Mouse (Mus musculus) hindbrain, embryonic 15.5 days (tissue): Measurements from ENCODE around the gene Olfr549. TPM values are rescaled to one million over a fixed set of nuclear protein-coding genes. Genes with fewer than 3 reads are reported as not detected.
A peak's percentile ranks its signal among the peaks of the same experiment; 100 is the strongest.

Source experiments
- ATAC-seq: fragments of 200-750 bp; cut with Nextera tagmentation; 2 replicates; pipeline ENCODE4 v1.8.0; 2017; ENCODE audit warnings: low read depth, moderate number of reproducible peaks, moderate TSS enrichment; ENCODE audit not compliant: low FRiP score
- H3K27ac ChIP-seq: fragments of 300-500 bp; sonication (generic); replicated peaks from 2 replicates; pipeline ENCODE4 v1.5.1; 2015; ENCODE audit warnings: mild to moderate bottlenecking, inconsistent platforms
- H3K27me3 ChIP-seq: fragments of 300-500 bp; sonication (generic); 2 replicates; pipeline ENCODE4 v1.6.1; 2015; ENCODE audit warnings: control low read depth, inconsistent platforms
- H3K36me3 ChIP-seq: fragments of 300-500 bp; sonication (generic); 2 replicates; pipeline ENCODE4 v1.6.1; 2015; ENCODE audit warnings: control low read depth, inconsistent platforms
- H3K4me1 ChIP-seq: fragments of 300-500 bp; sonication (generic); replicated peaks from 2 replicates; pipeline ENCODE4 v1.6.1; 2015; ENCODE audit warnings: control low read depth, inconsistent platforms
- H3K4me2 ChIP-seq: fragments of 300-500 bp; sonication (generic); 2 replicates; pipeline ENCODE4 v1.6.1; 2015; ENCODE audit warnings: moderate library complexity, mild to moderate bottlenecking, inconsistent platforms
- H3K4me3 ChIP-seq: fragments of 300-500 bp; sonication (generic); 2 replicates; pipeline ENCODE4 v1.5.1; 2015; ENCODE audit warnings: mild to moderate bottlenecking, inconsistent platforms
- H3K9ac ChIP-seq: fragments of 300-500 bp; sonication (generic); 2 replicates; pipeline ENCODE4 v1.6.1; 2015; ENCODE audit warnings: inconsistent platforms
- H3K9me3 ChIP-seq: fragments of 300-500 bp; sonication (generic); 2 replicates; pipeline ENCODE4 v1.6.1; 2016; ENCODE audit warnings: control low read depth, inconsistent platforms
- WGBS: fragments of 180-500 bp; shearing (Covaris S2); methylation state at CpG from one replicate; pipeline ENCODE4 v1.1.7; 2015; 5-methylcytosine and 5-hydroxymethylcytosine counted together
- polyA plus RNA-seq: library from polyadenylated mRNA; unstranded; fragments of >200 nt; fragmentation: Nextera tagmentation; extraction: Ambion mirVana; gene quantifications from 2 replicates; pipeline ENCODE4 v1.2.1, GENCODE M21; 2015

Gene Olfr549
- polyA plus RNA-seq, 1 experiment from 2014 or later, result not detected

DNA sequence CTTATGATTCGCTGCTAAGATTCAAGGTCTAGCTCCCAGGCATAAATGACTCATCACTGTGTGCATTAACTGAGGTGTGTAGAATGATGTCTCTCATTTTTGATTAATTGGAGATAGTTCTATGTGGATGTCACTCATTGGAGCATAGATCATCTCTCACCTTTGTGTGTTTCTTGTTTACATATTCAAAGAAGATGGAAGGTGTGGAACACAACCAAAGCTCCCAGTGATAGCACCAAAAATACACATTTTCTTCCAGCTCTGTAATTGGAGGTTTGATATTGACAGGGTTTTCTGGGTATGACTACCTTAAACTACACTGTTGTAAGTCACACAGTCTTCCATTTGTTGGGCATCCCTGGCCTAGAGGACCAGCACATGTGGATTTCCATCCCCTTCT is 15.2 kb upstream of the Olfr549 start, which contains the start of gene Olfr547:
TSS of gene Olfr547 (plus strand) at position 301 of the 400 bp plus-strand sequence.
- Histone ChIP-seq H3K9ac (no peak within 1 kb of the TSS), H3K9me3 (no peaks in the 10 kb centered on the region), H3K4me2 (no peak within 1 kb of the TSS), H3K36me3 (no peaks in the 10 kb centered on the region), H3K27me3 (no peaks in the 10 kb centered on the region), H3K4me1 (no peaks in the 10 kb centered on the region), H3K4me3 (no peak within 1 kb of the TSS), H3K27ac (no peak within 1 kb of the TSS)
- WGBS, result 79% methylated on average over 1 of the region's 1 CpGs
- no peak for ATAC-seq

GRCm38 (mm10) chr7:102540596-102540995 is 9.1 kb upstream of the Olfr549 start, which contains the start of gene Olfr548-ps1:
TSS of gene Olfr548-ps1 (plus strand) at chr7:102540896.
- Histone ChIP-seq H3K9me3 (no peaks in the 10 kb centered on the region), H3K4me2 (no peak within 1 kb of the TSS), H3K4me1 (no peaks in the 10 kb centered on the region), H3K9ac (no peak within 1 kb of the TSS), H3K36me3 (no peaks in the 10 kb centered on the region), H3K27me3 (no peaks in the 10 kb centered on the region), H3K4me3 (no peak within 1 kb of the TSS), H3K27ac (no peak within 1 kb of the TSS)
- ATAC-seq, result no peak
- 98% methylated on average over 2 of the region's 2 CpGs for WGBS

- no peak for ATAC-seq
- H3K27ac ChIP-seq, result no peak overlapping the region
- 69% methylated on average over 3 of the region's 3 CpGs for WGBS
- no peak overlapping the region for H3K4me3 ChIP-seq
- H3K9ac ChIP-seq, result no peak overlapping the region
- no peaks in the 10 kb centered on the region for H3K27me3 ChIP-seq
- H3K36me3 ChIP-seq, result no peaks in the 10 kb centered on the region
- no peaks in the 10 kb centered on the region for H3K4me1 ChIP-seq
- H3K9me3 ChIP-seq, result no peaks in the 10 kb centered on the region
- H3K4me2 ChIP-seq, result no peak overlapping the region
Observed at GRCm38 (mm10) chr7:102541251-102541650, 8.4 kb upstream of the Olfr549 start.

- H3K4me2 ChIP-seq, result no peak overlapping the region
- no peaks in the 10 kb centered on the region for H3K27me3 ChIP-seq
- ATAC-seq, result no peak
- no peak overlapping the region for H3K4me3 ChIP-seq
- no peaks in the 10 kb centered on the region for H3K36me3 ChIP-seq
- H3K27ac ChIP-seq, result no peak overlapping the region
- WGBS, result 85% methylated on average over 3 of the region's 3 CpGs
- H3K9me3 ChIP-seq, result no peaks in the 10 kb centered on the region
- H3K9ac ChIP-seq, result no peak overlapping the region
- H3K4me1 ChIP-seq, result no peaks in the 10 kb centered on the region
Observed at GRCm38 (mm10) chr7:102553279-102553678, 3.6 kb downstream of the Olfr549 start.

DNA sequence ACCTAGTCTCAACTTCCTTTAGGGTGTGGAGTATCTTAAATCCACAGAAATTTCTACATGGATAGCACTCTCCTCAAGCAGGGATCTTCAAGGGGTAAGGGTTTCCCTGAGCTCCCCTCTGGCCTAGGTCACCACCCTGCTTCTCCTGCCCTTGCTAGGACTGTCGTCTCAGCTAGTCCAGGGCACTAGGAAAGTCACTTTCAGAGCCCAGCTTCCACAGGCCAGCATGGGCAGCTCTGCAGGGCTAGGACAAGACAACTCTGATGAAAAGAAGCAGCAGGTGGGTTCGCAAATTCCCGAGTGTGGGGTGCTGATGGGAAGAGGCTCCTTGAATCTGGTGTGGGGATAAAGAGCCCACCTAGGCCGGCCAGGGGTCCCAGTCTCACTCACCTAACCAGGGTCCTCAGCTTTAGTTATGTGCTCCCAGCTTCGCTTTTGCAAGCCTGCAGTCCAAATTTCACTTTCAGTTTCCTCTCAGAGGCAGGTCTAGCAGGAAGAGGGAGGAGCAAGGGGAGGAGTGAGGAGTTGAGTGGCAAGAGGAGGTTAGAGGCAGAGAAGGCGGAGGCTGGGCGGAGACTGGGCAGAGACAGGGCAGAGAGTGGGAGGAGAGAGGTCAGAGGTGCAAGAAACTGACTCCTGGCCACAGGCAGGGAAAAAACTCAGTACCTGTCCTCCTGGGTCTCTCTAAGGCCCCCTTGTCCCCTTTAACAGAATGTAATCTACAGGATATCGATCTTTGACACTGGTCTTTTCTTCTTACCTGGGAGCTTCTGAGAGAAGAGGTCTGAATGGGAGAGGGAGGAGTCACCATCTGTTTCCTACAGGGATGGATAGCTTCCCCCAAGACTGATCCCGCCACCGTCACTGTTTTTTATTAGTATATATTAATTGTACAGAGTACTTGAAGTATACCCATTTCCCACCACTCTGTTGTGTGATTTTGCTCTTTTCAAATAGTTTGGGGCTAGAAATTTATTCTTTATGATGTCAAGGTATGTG is 15.6 kb downstream of the Olfr549 start, which contains the start of gene Trim21:
TSS of gene Trim21 (minus strand) at position 488 of the 999 bp plus-strand sequence.
- Histone ChIP-seq H3K27ac (no peak within 1 kb of the TSS), H3K36me3 (no peaks in the 10 kb centered on the region), H3K4me2 (peak within 1 kb of the TSS; percentile 37), H3K27me3 (no peaks in the 10 kb centered on the region), H3K4me1 (no peaks in the 10 kb centered on the region), H3K4me3 (peak within 1 kb of the TSS; percentile 30), H3K9ac (peak within 1 kb of the TSS; percentile 14; the same call in 1 of the 2 replicates), H3K9me3 (no peaks in the 10 kb centered on the region)
- ATAC-seq, result peak; percentile 79; the same call in 1 of the 2 replicates
- 21% methylated on average over 10 of the region's 10 CpGs for WGBS

DNA sequence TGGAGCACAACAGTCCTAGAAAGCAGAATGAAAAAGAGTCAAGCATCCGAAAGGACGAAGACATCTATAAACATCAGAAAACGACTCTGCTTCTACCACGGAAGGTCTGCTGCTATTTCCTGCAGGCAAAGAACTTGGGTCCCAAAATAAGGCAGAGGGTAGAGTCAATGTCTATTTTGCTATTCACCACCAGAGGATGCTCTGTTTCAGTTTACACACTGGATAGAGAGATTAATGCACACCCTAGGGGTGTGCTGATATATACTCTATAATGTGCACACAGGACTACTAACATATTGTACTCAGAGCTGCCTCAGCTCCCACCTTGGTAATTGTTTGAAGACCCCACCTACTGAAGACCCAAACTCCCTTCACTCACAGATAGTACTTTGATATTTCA is 16.5 kb downstream of the Olfr549 start:
- no peaks in the 10 kb centered on the region for H3K36me3 ChIP-seq
- H3K27ac ChIP-seq, result no peak overlapping the region
- H3K9me3 ChIP-seq, result no peaks in the 10 kb centered on the region
- H3K4me1 ChIP-seq, result no peaks in the 10 kb centered on the region
- ATAC-seq, result no peak
- no peak overlapping the region for H3K9ac ChIP-seq
- H3K4me3 ChIP-seq, result no peak overlapping the region
- H3K27me3 ChIP-seq, result no peaks in the 10 kb centered on the region
- WGBS, result 92% methylated on average over 4 of the region's 4 CpGs
- no peak overlapping the region for H3K4me2 ChIP-seq

GRCm38 (mm10) chr7:102571142-102571541 is 21.5 kb downstream of the Olfr549 start, which contains the start of gene Olfr550:
TSS of gene Olfr550 (plus strand) at chr7:102571442.
- ATAC-seq, result no peak
- Histone ChIP-seq H3K4me1 (no peaks in the 10 kb centered on the region), H3K4me3 (no peak within 1 kb of the TSS), H3K36me3 (no peaks in the 10 kb centered on the region), H3K27ac (no peak within 1 kb of the TSS), H3K9ac (no peak within 1 kb of the TSS), H3K9me3 (no peaks in the 10 kb centered on the region), H3K4me2 (no peak within 1 kb of the TSS), H3K27me3 (no peaks in the 10 kb centered on the region)
- 94% methylated on average over 8 of the region's 8 CpGs for WGBS

DNA sequence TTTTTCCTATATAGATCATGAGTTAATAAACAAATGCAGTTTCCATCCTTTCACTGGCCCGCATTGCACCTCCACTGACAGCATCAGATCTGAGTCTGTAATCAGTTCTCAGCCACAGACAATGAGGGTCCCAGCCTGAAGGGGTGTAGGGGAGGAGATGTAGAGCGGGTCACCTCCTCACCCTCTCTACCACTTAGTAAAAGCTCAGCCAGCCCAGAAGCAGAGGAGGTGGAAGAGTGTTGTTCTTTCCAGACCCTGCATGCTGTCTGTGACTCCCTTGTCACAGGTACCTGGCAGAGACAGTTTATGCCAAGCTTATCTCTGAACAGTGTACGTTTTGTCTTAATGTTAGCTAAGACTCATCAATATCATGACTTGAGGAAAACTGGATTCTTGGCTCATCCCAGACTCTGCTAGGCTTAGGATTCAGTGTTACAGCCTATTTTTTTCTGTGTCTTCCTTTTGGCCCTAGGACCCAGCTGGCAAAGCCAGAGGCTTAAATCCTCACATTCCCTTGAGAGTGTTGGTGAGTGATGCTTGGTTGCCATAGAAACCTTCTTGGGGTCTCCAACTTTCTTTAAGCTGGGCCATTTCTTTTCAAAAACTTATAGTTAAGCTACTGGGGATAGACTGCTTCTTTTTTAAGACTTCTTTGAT is 23.6 kb downstream of the Olfr549 start:
- Histone ChIP-seq H3K4me1 (no peaks in the 10 kb centered on the region), H3K27ac (no peak overlapping the region), H3K9ac (no peak overlapping the region), H3K36me3 (no peaks in the 10 kb centered on the region), H3K4me2 (no peak overlapping the region), H3K27me3 (no peaks in the 10 kb centered on the region), H3K9me3 (no peaks in the 10 kb centered on the region), H3K4me3 (no peak overlapping the region)
- no peak for ATAC-seq
- 70% methylated on average over 3 of the region's 3 CpGs for WGBS

DNA sequence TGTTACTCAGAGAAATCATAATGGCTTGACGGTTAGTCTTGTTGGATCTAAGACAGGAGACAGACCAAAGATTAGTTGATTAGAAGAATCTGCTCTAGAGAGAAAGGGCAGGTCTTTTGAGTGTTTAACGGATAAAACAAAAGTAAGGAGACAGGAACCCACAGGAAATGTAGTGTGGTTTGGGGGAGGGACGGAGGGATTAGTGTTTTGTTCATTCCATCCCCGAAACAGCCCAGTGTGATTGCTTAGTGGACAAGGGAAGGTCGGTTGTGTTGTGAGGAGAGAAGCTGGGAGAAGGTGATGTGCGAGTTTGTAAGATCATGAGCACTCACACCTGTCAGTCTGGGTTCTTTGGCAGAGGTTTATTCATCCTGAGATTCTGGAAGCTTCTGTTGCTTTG is 26.3 kb downstream of the Olfr549 start:
- no peak overlapping the region for H3K4me3 ChIP-seq
- H3K36me3 ChIP-seq, result no peaks in the 10 kb centered on the region
- no peaks in the 10 kb centered on the region for H3K4me1 ChIP-seq
- H3K9ac ChIP-seq, result no peak overlapping the region
- ATAC-seq, result no peak
- H3K4me2 ChIP-seq, result no peak overlapping the region
- H3K27me3 ChIP-seq, result no peaks in the 10 kb centered on the region
- H3K9me3 ChIP-seq, result no peaks in the 10 kb centered on the region
- no peak overlapping the region for H3K27ac ChIP-seq
- WGBS, result 77% methylated on average over 6 of the region's 6 CpGs

- WGBS, result 95% methylated on average over 3 of the region's 3 CpGs
- Histone ChIP-seq H3K27me3 (no peaks in the 10 kb centered on the region), H3K36me3 (no peaks in the 10 kb centered on the region), H3K4me1 (no peaks in the 10 kb centered on the region), H3K4me2 (no peak within 1 kb of the TSS), H3K9me3 (no peaks in the 10 kb centered on the region), H3K4me3 (no peak within 1 kb of the TSS), H3K27ac (no peak within 1 kb of the TSS), H3K9ac (no peak within 1 kb of the TSS)
- ATAC-seq, result no peak
Observed at GRCm38 (mm10) chr7:102591786-102592185, 42.1 kb downstream of the Olfr549 start, which contains the start of gene Olfr551. TSS of gene Olfr551 (minus strand) at chr7:102591886.

DNA sequence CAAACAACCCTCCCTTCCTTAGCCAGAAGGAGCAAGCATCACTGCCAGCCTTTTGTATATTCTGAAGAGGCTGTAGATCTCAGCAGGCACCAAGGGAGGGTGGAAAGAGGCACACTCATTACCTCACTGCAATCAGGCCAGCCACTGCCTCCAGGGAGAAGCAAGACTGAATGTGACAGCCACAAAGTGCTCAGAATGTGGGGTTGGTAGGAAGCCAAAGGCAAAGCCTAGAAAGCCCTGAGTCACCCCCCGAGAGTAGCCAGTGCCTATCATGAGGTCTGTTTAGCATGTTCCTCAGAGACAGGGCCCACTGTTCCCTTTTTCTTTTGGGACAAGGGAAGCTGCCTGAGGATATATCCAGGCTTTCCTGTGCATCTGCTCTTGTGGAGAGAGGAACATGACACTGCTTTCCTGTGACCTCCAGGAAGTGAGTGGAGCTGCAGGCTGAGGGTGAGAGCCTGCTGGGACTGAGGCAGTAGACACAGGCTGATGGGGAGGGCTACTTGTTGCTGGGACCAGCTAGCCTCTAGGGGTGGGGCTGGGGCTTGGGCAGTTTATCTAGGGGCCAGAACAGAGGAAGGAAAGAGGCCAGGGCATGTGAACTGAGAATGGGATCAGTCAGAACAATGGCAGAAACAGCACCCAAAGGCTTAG is 47.8 kb downstream of the Olfr549 start, which contains the start of gene Olfr552:
TSS of gene Olfr552 (plus strand) at position 393 of the 654 bp plus-strand sequence.
- WGBS, result 90% methylated on average over 1 of the region's 1 CpGs
- Histone ChIP-seq H3K4me2 (no peak within 1 kb of the TSS), H3K9me3 (no peaks in the 10 kb centered on the region), H3K27me3 (no peaks in the 10 kb centered on the region), H3K36me3 (no peaks in the 10 kb centered on the region), H3K4me1 (no peaks in the 10 kb centered on the region), H3K27ac (no peak within 1 kb of the TSS), H3K9ac (no peak within 1 kb of the TSS), H3K4me3 (no peak within 1 kb of the TSS)
- ATAC-seq, result no peak
